Mouse (Mus musculus) liver, postnatal 0 days (tissue): ENCODE data around the gene Pqlc2. TPM values are rescaled to one million over a fixed set of nuclear protein-coding genes. Genes with fewer than 3 reads are reported as not detected.

ENCODE experiments used
- ATAC-seq: fragments of 200-750 bp; cut with Nextera tagmentation; 2 replicates; pipeline ENCODE4 v1.8.0; 2017; ENCODE audit warnings: mild to moderate bottlenecking, moderate library complexity
- DNase-seq: peaks from one replicate; pipeline ENCODE4 v3.0.0-alpha.2; 2016
- H3K27ac ChIP-seq: fragments of 300-500 bp; sonication (generic); 2 replicates; pipeline ENCODE4 v1.5.1; 2014; ENCODE audit warnings: antibody characterized with exemption, moderate library complexity, mild to moderate bottlenecking, low read depth
- H3K27me3 ChIP-seq: fragments of 300-500 bp; sonication (generic); 2 replicates; pipeline ENCODE4 v1.6.1; 2014; ENCODE audit warnings: low read length, control low read depth, mixed read lengths; ENCODE audit not compliant: insufficient read depth
- H3K36me3 ChIP-seq: fragments of 300-500 bp; sonication (generic); replicated peaks from 2 replicates; pipeline ENCODE4 v1.6.1; 2014; ENCODE audit warnings: mild to moderate bottlenecking, control low read depth, low read length, moderate library complexity, mixed read lengths; ENCODE audit not compliant: insufficient read depth
- H3K4me1 ChIP-seq: fragments of 300-500 bp; sonication (generic); 2 replicates; pipeline ENCODE4 v1.6.1; 2014; ENCODE audit warnings: antibody characterized with exemption, mild to moderate bottlenecking, control low read depth; ENCODE audit not compliant: insufficient read depth
- H3K4me2 ChIP-seq: fragments of 300-500 bp; sonication (generic); 2 replicates; pipeline ENCODE4 v1.6.1; 2014; ENCODE audit warnings: low read depth, mild to moderate bottlenecking, low read length, moderate library complexity, mixed read lengths
- H3K4me3 ChIP-seq: fragments of 300-500 bp; sonication (generic); 2 replicates; pipeline ENCODE4 v1.5.1; 2014; ENCODE audit warnings: low read depth, low read length
- H3K9ac ChIP-seq: fragments of 300-500 bp; sonication (generic); replicated peaks from 2 replicates; pipeline ENCODE4 v1.6.1; 2014; ENCODE audit warnings: mild to moderate bottlenecking, moderate library complexity
- H3K9me3 ChIP-seq: fragments of 300-500 bp; sonication (generic); 2 replicates; pipeline ENCODE4 v1.6.1; 2016; ENCODE audit warnings: mild to moderate bottlenecking, control low read depth, low read length, mixed read lengths
- CTCF ChIP-seq: sonication (generic); IDR thresholded peaks from 2 replicates; pipeline ENCODE4 v1.5.1; 2016; ENCODE audit warnings: antibody characterized with exemption, low read depth
- EP300 ChIP-seq: IDR thresholded peaks from 2 replicates; pipeline ENCODE4 v1.6.1; 2016; ENCODE audit warnings: antibody characterized with exemption, low read depth, mild to moderate bottlenecking
- WGBS: fragments of 180-500 bp; shearing (Covaris S2); extraction: QIAGEN DNeasy Blood & Tissue Kit; methylation state at CpG from one replicate; pipeline ENCODE4 v1.1.7; 2014; ENCODE audit not compliant: insufficient replicate concordance; 5-methylcytosine and 5-hydroxymethylcytosine counted together
- microRNA-seq: library from miRNA; unstranded; fragments of <30 nt; microRNA quantifications from one replicate; pipeline ENCODE4, GENCODE M21; 2016
- polyA plus RNA-seq: library from polyadenylated mRNA; unstranded; fragments of >200 nt; fragmentation: Nextera tagmentation; extraction: Ambion mirVana; gene quantifications from 2 replicates; pipeline ENCODE4 v1.2.1, GENCODE M21; 2015

The Pqlc2 gene
- polyA plus RNA-seq, 1 experiment from 2014 or later: 33.9 TPM

GRCm38 (mm10) chr4:139246130-139246877, 64.2 kb downstream of the Pqlc2 start:
- DNase-seq: no peak
- peaks cover 2% of the 10 kb centered on the region; the same call in 1 of the 2 replicates for H3K4me1 ChIP-seq
- no peaks in the 10 kb centered on the region for H3K9me3 ChIP-seq
- H3K9ac ChIP-seq: no peak overlapping the region
- H3K27me3 ChIP-seq: no peaks in the 10 kb centered on the region
- no peak for ATAC-seq
- WGBS: 83% methylated on average over 7 of the region's 7 CpGs
- H3K36me3 ChIP-seq: peaks cover 17% of the 10 kb centered on the region
- H3K4me2 ChIP-seq: no peak overlapping the region
- no peak overlapping the region for H3K27ac ChIP-seq
- no peak overlapping the region for H3K4me3 ChIP-seq
- TF ChIP-seq CTCF (no peak), EP300 (no peak)

- peaks cover 24% of the 10 kb centered on the region for H3K36me3 ChIP-seq
- H3K9ac ChIP-seq: no peak overlapping the region
- WGBS: 86% methylated on average over 2 of the region's 2 CpGs
- H3K9me3 ChIP-seq: no peaks in the 10 kb centered on the region
- no peak for DNase-seq
- 0 out of 2 replicates have a peak, but pooled peaks cover 2% of the 10 kb centered on the region for H3K4me1 ChIP-seq
- no peak overlapping the region for H3K4me3 ChIP-seq
- no peaks in the 10 kb centered on the region for H3K27me3 ChIP-seq
- no peak overlapping the region for H3K4me2 ChIP-seq
- no peak for ATAC-seq
- H3K27ac ChIP-seq: no peak overlapping the region
- TF ChIP-seq CTCF (no peak), EP300 (no peak)
Measured at GRCm38 (mm10) chr4:139245534-139245933, 65.0 kb downstream of the Pqlc2 start.

GRCm38 (mm10) chr4:139244766-139245165, 65.7 kb downstream of the Pqlc2 start:
- Histone ChIP-seq H3K4me2 (no peak overlapping the region), H3K9me3 (no peaks in the 10 kb centered on the region), H3K4me1 (peaks cover 2% of the 10 kb centered on the region; the same call in 1 of the 2 replicates), H3K9ac (no peak overlapping the region), H3K36me3 (peaks cover 32% of the 10 kb centered on the region), H3K4me3 (no peak overlapping the region), H3K27ac (no peak overlapping the region), H3K27me3 (no peaks in the 10 kb centered on the region)
- ATAC-seq (no peak), DNase-seq (no peak)
- WGBS: 76% methylated on average over 6 of the region's 6 CpGs
- no peak for TF ChIP-seq CTCF
- no peak for TF ChIP-seq EP300

- no peaks in the 10 kb centered on the region for H3K27me3 ChIP-seq
- no peak overlapping the region for H3K4me3 ChIP-seq
- WGBS: 77% methylated on average over 3 of the region's 3 CpGs
- no peak overlapping the region for H3K4me2 ChIP-seq
- no peak overlapping the region for H3K27ac ChIP-seq
- ATAC-seq (no peak), DNase-seq (no peak)
- TF ChIP-seq EP300 (no peak), CTCF (no peak)
- no peaks in the 10 kb centered on the region for H3K9me3 ChIP-seq
- H3K4me1 ChIP-seq: no peaks in the 10 kb centered on the region; the same call in 1 of the 2 replicates
- peaks cover 38% of the 10 kb centered on the region for H3K36me3 ChIP-seq
- H3K9ac ChIP-seq: no peak overlapping the region
Measured at GRCm38 (mm10) chr4:139244176-139244575, 66.3 kb downstream of the Pqlc2 start.

Small RNAs within 50 kb of the gene (microRNA-seq; reads per million reads assigned to microRNA genes)
- gene Gm24245: not detected
- not detected for gene Gm25732

Other genes with a start within 250 kb of the Pqlc2 start
- gene Htr6, start 235.1 kb downstream of the Pqlc2 start, polyA plus RNA-seq: not detected in 2 replicates
- gene Nbl1, start 217.7 kb downstream of the Pqlc2 start, polyA plus RNA-seq: 3.0 and 3.1 TPM in 2 replicates
- 384 and 387 TPM in 2 replicates for gene Minos1, start 179.6 kb downstream of the Pqlc2 start, polyA plus RNA-seq
- 136 and 143 TPM in 2 replicates for gene Capzb, start 117.8 kb downstream of the Pqlc2 start, polyA plus RNA-seq
- 117 and 121 TPM in 2 replicates for gene Akr7a5, start within 50 bp of the Pqlc2 start, polyA plus RNA-seq
- 46.2 and 46.7 TPM in 2 replicates for gene Mrto4, start 41.9 kb upstream of the Pqlc2 start, polyA plus RNA-seq
- gene Emc1, start 41.9 kb upstream of the Pqlc2 start, polyA plus RNA-seq: 6.8 and 8.2 TPM in 2 replicates
- gene Ubr4, start 41.9 kb upstream of the Pqlc2 start, polyA plus RNA-seq: 24.6 and 24.7 TPM in 2 replicates
- gene Iffo2, start 219.8 kb upstream of the Pqlc2 start, polyA plus RNA-seq: 1.2 and 2.0 TPM in 2 replicates